Mouse (Mus musculus) G1E-ER4 (cell line): ENCODE results near the gene Usp38. TPM values are rescaled to one million over a fixed set of nuclear protein-coding genes. Genes with fewer than 3 reads are reported as not detected.

Experiments used
- GATA1 ChIP-seq: IDR thresholded peaks from one replicate; pipeline ENCODE4 v1.8.0; 2012; ENCODE audit warnings: low read length, inconsistent platforms
- polyA plus RNA-seq: library from polyadenylated mRNA; stranded (reverse); fragments of >175 nt; gene quantifications from 2 replicates; pipeline ENCODE4 v1.2.3, GENCODE M21; 2012

The Usp38 gene
- polyA plus RNA-seq: 19.8 and 22.0 TPM in 2 replicates

DNA sequence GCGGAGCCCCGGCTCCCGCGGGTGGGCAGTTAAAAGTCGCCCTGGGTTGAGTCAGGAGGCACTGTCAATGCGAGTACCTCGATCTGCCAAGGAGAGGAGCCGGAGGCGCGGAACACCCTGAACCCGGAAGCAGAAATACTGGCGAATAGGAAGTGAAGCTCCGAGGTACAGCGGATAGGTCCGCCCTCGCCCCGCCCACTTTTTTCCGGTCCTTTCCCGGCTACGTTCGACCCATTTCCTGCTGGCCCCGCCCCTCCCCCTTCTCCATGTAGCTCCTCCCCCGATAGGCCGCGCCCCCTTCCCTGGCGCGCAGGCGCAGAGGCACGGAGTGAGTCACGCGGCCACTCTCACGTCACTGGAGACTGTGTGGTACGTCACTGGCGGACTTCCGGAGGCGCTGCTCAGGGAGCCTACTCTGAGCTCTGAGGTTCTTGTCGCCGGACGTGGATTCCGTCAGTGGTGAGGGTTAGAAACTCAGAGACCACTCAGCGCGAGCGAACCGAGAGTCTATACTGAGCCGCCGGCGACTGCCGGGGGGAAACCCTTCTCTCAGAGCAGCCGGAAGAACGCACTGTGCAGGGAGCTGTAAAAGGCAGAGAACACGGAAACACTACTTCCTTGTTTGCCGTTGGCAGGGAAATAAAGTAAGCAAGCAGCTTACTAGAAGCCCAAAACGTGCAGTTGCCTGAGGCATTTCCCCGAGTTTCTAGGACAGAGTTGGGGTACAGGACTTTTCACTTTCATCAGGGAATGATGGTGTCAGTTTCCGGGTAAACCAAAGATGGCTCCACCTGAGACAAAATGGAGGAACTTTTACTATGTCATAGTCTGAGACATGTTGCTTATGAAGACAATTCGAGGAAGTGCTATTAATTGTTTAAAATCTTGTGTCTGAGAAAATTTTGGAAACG lies at the start of gene Usp38:
Gene Usp38 (minus strand): TSS at position 140 of the 911 bp plus-strand sequence.
- no peak for TF ChIP-seq GATA1

DNA sequence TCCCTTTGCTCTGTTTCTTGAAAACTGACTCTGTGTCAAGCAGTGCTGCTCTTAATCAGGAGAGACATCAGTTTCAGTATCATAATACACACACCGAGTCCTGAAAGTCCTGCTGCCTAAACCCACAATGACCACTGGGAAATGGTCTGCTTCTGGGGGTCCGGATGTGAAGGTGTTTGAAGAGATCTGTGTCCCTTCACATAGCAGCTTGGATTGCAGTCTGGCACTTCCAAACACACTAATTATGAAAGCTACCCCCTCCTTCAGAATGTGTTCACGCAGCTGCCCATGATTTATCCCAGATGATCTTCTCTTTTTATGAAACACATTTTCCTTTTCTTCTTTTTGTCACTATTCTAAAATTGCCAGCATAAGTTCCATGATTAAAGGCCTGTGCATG lies 47.8 kb upstream of the Usp38 start:
- TF ChIP-seq GATA1: no peak

DNA sequence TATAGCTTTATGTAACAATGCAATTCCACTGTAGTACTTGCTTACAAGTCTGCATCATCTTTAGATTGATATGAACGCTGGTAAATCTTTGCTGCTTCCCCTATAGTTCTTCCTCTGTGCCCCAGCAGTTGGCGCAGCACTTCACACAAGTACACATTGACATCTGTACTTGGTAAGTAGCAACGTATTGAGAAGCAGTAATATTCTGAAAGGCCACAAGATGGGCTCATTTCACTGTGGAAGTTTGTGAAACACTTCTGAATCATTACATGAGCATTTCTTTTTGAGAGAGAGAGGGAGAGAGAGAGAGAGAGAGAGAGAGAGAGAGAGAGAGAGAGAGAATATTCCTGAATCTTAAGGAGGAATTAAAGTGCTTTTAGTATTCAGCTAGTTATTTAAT lies 47.2 kb upstream of the Usp38 start:
- no peak for TF ChIP-seq GATA1

DNA sequence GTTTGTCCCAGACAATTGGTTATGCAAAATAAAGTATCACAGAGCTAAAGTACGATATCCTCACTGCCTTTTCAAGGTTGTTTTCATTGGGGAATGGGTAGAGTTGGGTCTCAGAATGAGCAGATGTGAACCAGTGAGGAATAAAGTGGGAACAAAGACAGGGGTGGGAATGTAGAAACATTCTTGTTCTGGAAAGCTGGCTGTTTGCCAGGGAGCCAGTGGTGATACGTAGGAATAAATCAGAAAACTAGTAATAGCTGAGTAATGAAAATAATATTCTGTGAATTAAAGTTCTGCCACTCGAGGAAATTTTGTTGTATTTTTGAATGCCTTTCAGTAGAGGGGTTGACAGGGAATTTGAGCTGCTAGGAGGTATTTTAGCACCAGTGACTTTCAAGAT lies 29.5 kb upstream of the Usp38 start:
- no peak for TF ChIP-seq GATA1

DNA sequence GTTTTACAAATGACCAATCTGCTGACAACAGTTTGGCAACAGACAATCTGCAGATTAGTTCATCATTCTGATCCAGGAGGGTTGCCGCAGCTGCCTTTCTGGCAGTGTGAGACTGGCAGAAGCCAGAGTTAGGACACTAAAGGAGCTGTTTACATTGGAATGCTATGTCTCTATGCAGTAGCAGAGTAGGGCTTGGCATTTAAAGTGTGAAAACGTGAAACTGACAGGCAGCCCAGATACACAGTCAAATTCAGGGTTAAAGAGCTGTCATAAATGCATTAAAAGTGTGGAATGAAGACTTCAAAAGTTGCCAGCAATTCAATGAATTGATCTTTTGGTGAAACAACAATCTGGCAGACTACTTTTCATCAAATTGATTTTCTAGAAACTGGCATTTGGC lies 13.3 kb upstream of the Usp38 start:
- no peak for TF ChIP-seq GATA1

DNA sequence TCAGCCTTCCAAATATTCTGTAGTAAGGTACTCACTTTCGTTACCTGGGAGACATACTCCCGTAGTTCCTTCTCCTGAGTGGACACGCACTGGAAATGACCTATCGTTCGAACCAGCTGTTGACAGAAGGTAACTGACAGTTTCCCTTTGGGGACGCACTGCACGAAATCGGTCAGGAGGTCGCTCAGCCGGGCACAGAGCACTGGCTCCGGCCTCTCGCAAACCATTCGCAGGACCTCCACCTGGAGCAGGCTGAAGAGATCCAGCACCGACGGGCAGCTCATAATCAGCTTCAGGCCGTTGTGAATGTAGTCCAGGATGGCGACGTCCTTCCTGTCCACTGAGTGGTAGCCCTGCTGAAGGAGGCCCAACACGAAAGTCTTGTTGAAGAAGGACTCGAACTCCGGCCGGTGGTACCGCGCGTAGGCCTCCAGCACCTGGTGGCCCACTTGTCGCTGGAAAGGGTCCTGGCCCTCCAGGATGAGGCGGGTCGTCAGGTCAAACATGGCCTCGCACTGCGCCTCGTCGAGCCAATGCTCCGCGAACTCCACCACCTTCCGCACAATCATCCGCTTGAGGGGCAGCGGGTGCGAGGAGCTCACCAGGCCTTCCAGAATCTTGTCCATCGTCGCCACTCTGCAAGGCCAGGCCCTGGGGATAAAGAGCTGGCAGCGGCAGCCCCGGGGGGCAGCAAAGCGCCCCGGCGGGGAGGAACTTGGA lies 757 bp downstream of the Usp38 start:
- TF ChIP-seq GATA1: no peak

DNA sequence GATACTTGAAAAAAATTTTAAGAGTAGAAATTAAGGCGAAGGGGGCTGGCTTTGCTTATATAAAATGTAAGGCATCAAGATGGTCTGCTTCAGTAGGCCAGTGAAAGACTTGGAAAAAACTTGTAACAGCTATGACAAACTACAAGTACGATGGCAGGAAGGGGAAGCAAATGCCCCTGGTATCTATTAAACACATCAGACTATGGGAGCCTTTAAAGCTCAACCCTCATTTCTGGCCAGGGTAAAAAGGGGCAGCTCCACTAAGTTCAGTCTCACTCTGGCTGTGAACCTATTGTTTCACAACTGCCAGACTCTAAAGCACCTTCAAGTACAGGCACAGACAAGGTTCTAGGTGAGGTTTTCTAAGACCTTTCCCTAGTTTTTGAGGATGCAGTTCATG lies 2.0 kb downstream of the Usp38 start:
- TF ChIP-seq GATA1: no peak

DNA sequence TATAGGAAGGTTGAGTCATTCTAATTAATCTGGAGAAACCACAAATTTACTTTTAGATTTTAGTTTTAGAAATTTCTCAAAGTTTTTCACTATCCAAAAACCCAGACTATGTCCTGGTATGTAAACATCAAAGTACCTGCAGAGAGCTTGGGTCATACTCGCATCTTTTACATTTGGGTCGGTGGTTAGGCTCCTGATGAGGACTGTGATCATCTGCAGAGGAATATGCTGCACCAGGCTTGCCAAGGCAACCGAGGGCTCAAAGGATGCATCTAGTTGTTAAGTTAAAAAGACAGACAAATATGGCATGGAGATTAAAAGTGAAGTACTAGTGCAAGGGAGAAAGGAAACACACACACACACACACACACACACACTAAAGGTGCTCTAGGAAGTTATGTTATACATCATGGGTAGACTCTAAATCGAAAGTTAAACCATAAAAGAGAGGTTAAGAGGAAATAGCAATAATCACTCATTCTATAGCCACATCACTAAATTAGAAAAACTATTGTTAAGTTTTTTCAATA lies 2.6 kb downstream of the Usp38 start:
- no peak for TF ChIP-seq GATA1

DNA sequence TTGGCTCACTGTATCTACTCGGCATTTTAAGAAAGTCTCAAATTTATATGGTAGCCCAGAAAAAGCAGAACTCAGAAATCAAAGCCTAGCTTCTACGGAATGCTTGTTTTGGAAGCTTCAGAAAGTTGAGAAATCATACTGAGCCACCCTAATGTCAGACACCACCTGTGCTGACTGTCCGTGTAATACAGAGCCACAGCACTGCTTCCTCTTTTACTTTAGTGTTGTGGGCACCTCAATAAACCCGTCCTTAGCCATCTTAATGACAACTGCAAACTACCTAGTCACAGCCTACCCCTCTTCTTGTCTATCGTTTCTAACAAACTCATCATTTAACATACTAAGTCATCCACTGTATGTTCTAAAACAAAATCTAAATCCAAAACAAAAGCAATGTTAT lies 4.3 kb downstream of the Usp38 start:
- TF ChIP-seq GATA1: no peak

DNA sequence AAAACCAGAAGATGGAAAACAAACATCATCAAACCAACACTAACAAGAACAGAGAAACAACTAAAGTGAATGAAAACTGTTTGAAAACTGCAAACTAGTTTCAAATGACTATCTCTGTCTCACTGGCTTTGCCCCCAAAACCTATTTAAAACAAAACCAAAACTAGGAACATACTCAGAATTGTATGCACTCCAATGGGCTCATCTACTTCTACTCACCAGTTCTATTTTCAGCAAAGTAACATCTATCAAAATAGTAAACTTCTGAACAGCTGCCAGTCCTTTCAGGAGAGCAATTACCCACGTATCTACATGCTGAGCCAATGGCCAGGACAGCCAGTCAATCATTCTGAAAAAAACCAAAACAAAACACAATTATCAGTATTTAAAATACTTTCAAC lies 9.6 kb downstream of the Usp38 start:
- no peak for TF ChIP-seq GATA1

DNA sequence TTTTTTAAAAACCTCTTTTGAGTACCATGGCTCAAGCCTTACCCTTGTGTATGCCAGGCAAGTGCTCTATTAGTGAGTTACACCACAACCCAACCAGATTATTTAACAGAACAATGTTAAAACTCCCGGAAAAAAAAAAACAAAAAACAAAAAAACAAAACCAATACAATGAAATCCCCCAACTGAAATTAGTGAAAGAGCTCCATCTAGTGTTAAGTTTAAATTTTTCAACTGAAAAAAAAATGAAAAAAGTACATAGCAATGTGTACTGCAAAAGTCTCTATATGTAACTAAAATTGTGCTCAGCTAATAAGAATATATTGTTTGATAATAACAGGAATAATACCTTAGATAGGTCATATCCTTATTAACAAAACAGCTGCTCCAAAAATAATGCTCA lies 18.1 kb downstream of the Usp38 start:
- TF ChIP-seq GATA1: no peak

DNA sequence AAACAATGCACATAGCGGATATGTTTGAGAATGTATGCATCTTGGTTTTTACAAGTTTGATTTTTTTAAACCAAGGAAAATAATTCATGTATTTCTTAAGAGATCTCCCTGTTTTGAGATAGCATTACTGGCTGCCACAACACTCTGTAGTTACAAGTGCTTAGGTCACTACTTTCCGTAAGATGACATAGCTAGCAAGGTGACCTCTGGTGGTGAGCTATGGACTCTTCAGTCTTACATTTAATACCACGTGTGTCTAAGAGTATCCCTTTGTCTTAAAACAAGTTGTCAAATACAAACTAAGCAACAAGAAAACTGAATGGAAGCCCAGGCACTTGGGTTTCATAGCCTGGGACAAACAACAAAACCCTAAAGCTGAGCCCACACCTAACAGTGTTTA lies 22.8 kb downstream of the Usp38 start:
- TF ChIP-seq GATA1: no peak

DNA sequence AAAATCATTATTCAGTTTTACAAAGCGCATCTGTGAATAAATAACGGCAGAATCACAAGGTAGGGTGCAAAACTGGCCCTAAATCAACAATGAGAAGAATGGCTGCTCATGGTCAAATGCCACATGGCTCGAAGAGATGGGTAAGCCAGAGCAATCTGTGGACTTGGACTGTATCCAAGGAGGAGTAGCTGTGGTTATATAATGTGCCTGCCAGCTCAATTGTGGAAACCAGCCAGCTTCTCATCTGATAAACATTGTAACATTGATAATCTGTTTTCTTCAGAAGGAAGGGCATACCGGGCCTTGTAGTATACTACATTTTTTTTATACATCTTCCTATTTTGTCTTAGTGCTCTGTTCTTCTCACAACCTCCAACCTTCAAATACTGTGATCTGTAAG lies 31.9 kb downstream of the Usp38 start:
- no peak for TF ChIP-seq GATA1

DNA sequence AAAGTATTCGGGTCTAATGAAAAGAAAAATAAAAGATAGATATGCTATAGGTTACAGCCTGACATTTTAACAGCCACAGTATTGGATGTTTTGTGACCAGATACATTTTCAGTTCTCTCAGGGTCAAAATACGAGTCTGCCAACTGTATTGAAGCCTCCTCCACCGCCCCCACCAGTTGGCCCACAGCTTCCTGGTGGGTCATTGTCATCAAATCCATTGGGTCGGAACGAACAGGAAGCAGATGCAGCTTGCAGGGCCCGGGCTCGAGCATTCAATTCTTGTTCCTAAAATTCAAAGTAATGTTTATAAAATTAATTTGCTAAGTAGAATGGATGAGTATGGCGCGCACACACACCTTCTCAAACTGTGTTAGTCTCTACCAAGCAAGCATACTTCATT lies 33.0 kb downstream of the Usp38 start:
- no peak for TF ChIP-seq GATA1

DNA sequence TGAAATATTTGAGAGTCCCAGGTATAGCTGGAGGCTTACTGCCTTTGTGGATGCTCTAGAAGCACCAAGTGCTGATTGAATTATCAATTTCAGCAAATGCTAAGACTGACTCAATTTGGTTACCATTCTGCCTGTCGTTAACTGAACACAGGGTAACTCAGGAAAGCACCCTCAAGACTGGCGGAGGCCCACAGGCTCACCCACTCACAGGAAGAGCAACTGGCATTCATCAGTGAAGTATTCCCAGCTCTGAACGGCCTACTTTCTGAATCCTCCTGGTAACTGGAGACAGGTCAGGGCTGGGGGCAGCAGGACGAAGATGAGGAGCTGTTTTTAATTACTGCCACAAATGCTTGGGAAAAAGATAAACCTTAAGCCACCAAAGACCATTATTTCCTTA lies 34.7 kb downstream of the Usp38 start:
- TF ChIP-seq GATA1: no peak

DNA sequence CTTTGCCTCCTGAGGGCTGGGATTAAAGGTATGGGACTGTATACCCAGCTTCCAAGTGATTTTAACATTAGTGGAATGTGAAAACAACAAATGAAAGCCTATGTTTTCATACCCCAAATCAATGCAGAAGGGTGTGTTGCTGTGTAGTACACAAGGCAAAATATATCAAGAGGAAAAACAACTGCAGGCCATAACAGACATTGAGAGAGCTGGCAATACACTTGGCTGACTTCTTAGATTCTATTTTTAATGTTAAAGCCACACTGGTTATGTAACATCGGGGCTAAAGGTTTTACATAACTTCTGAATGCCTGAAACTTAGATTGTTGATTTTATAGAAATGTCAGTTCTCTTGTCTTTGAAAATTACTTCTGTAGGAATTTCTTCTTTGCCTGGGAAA lies 37.5 kb downstream of the Usp38 start:
- TF ChIP-seq GATA1: no peak

DNA sequence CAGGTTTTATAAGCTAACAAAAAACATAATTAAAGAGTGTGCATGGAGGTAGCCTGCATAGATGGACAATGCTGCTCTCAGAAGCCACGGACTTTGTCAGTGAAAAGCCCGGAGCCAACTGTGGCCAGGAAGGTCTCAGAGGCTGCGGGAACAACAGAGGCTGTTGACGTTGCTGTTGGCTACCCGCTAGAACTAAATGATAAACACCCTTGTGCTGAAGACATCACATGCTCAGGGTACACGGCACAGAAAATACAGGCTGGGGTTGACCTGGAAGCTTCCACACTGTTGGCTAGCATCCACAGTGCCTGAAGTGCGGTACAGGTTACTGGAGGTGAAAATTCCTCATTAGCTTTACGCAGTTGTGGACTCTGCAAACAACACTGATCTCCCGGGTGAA lies 43.6 kb downstream of the Usp38 start:
- no peak for TF ChIP-seq GATA1
